Mouse (Mus musculus) small intestine, adult 2 months (tissue): ENCODE measurements around the gene Zfp36l2. TPM values are rescaled to one million over a fixed set of nuclear protein-coding genes. Genes with fewer than 3 reads are reported as not detected.

ENCODE experiments used
- H3K27ac ChIP-seq: fragments of 200-500 bp; 2 replicates; pipeline ENCODE4 v1.5.1; 2012; ENCODE audit warnings: low read depth, low read length, control low read depth, inconsistent platforms; ENCODE audit not compliant: insufficient read depth
- H3K27me3 ChIP-seq: fragments of 200-500 bp; 2 replicates; pipeline ENCODE4 v1.6.1; 2012; ENCODE audit warnings: mild to moderate bottlenecking, moderate library complexity, low read length, inconsistent platforms; ENCODE audit not compliant: control insufficient read depth, insufficient read depth
- H3K36me3 ChIP-seq: fragments of 200-500 bp; 2 replicates; pipeline ENCODE4 v1.6.1; 2012; ENCODE audit warnings: mild to moderate bottlenecking, low read length, control low read depth, inconsistent platforms; ENCODE audit not compliant: control insufficient read depth, insufficient read depth
- H3K4me1 ChIP-seq: fragments of 200-500 bp; 2 replicates; pipeline ENCODE4 v1.6.1; 2012; ENCODE audit warnings: low read length, inconsistent platforms, mixed read lengths; ENCODE audit not compliant: control insufficient read depth, insufficient read depth, insufficient read length
- H3K4me3 ChIP-seq: fragments of 200-500 bp; 2 replicates; pipeline ENCODE4 v1.5.1; 2012; ENCODE audit warnings: low read depth, mild to moderate bottlenecking, control low read depth, inconsistent platforms, low read length, moderate library complexity
- CTCF ChIP-seq: fragments of 200-500 bp; IDR thresholded peaks from 2 replicates; pipeline ENCODE4 v1.5.1; 2012; ENCODE audit warnings: low read depth, mild to moderate bottlenecking, control low read depth, inconsistent platforms, low read length, moderate library complexity, mixed read lengths; ENCODE audit not compliant: insufficient replicate concordance, insufficient read length; ENCODE audit errors: extremely low read depth
- POLR2A ChIP-seq: fragments of 200-500 bp; IDR thresholded peaks from 2 replicates; pipeline ENCODE4 v1.6.1; 2012; ENCODE audit warnings: low read depth, mild to moderate bottlenecking, control low read depth, inconsistent platforms, low read length, moderate library complexity
- WGBS: fragments of 180-500 bp; shearing (Covaris S2); methylation state at CpG from one replicate; pipeline ENCODE4 v1.1.7; 2018; 5-methylcytosine and 5-hydroxymethylcytosine counted together
- polyA plus RNA-seq: library from polyadenylated mRNA; depleted of rRNA; stranded (reverse); fragments of >200 nt; gene quantifications from 2 replicates; pipeline ENCODE4 v1.2.3, GENCODE M21; 2012

Zfp36l2 gene
- polyA plus RNA-seq, 1 experiment, result 220 TPM

- no peaks in the 10 kb centered on the region for H3K36me3 ChIP-seq
- TF ChIP-seq CTCF (no peak), POLR2A (no peak; the same call in 1 of the 2 replicates)
- peaks cover 72% of the 10 kb centered on the region for H3K4me1 ChIP-seq
- no peaks in the 10 kb centered on the region for H3K27me3 ChIP-seq
- H3K4me3 ChIP-seq, result peak overlapping the region; percentile 39
- WGBS, result 25% methylated on average over 10 of the region's 10 CpGs
- peak overlapping the region; percentile 99 for H3K27ac ChIP-seq
Measured at GRCm38 (mm10) chr17:84136669-84137392, 50.9 kb downstream of the Zfp36l2 start.

GRCm38 (mm10) chr17:84136217-84136616 lies 51.5 kb downstream of the Zfp36l2 start:
- H3K36me3 ChIP-seq, result no peaks in the 10 kb centered on the region
- no peak overlapping the region for H3K4me3 ChIP-seq
- H3K4me1 ChIP-seq, result peaks cover 72% of the 10 kb centered on the region
- TF ChIP-seq POLR2A (no peak), CTCF (no peak)
- no peaks in the 10 kb centered on the region for H3K27me3 ChIP-seq
- peak overlapping the region; percentile 91 for H3K27ac ChIP-seq
- 31% methylated on average over 4 of the region's 4 CpGs for WGBS

- TF ChIP-seq POLR2A (no peak), CTCF (no peak)
- Histone ChIP-seq H3K4me3 (no peak overlapping the region), H3K27ac (peak overlapping the region; percentile 91), H3K27me3 (no peaks in the 10 kb centered on the region), H3K36me3 (no peaks in the 10 kb centered on the region), H3K4me1 (peaks cover 67% of the 10 kb centered on the region)
- 31% methylated on average over 7 of the region's 7 CpGs for WGBS
Measured at GRCm38 (mm10) chr17:84135243-84135642, 52.5 kb downstream of the Zfp36l2 start.
